Mouse (Mus musculus): ENCODE data around the gene Lrrn2. TPM values are rescaled to one million over a fixed set of nuclear protein-coding genes. Genes with fewer than 3 reads are reported as not detected.

The Lrrn2 gene
- total RNA-seq (2021) = 1 to 10 TPM; 6.9 to 7.4 TPM
- long read RNA-seq, experiment 1, transcript Lrrn2-201 (2 exons, 3,428 nt) = major isoform, 20 of 23 reads
- long read RNA-seq, experiment 1, partial matches to known transcripts = 0 of 23 reads
- long read RNA-seq, experiment 1, other reads (novel, unspliced or antisense) = 3 of 23 reads
- long read RNA-seq, experiment 2, transcript Lrrn2-201 (2 exons, 3,428 nt) = major isoform, 23 of 27 reads
- long read RNA-seq, experiment 2, partial matches to known transcripts = 3 of 27 reads
- long read RNA-seq, experiment 2, other reads (novel, unspliced or antisense) = 1 of 27 reads

GRCm38 (mm10) chr1:132880161-132881005, at the start of gene Lrrn2:
TSS of gene Lrrn2 (plus strand) at chr1:132880273.
- peak; percentile 38 to 46 for DNase-seq (ENCODE audit: low spot score in 2 of 2)

- DNase-seq (ENCODE audit: low spot score in 2 of 2) = no peak
These were observed 48.1 kb upstream of the Lrrn2 start for GRCm38 (mm10) chr1:132831963-132832362.

GRCm38 (mm10) chr1:132834037-132834436, 46.0 kb upstream of the Lrrn2 start:
- no peak for DNase-seq (ENCODE audit: low spot score in 2 of 2)

GRCm38 (mm10) chr1:132836895-132837294, 43.2 kb upstream of the Lrrn2 start:
- DNase-seq (ENCODE audit: low spot score in 2 of 2) = no peak

GRCm38 (mm10) chr1:132837691-132838090, 42.4 kb upstream of the Lrrn2 start:
- no peak for DNase-seq (ENCODE audit: low spot score in 2 of 2)

GRCm38 (mm10) chr1:132838371-132838770, 41.7 kb upstream of the Lrrn2 start:
- DNase-seq (ENCODE audit: low spot score in 2 of 2) = no peak

GRCm38 (mm10) chr1:132843612-132844011, 36.5 kb upstream of the Lrrn2 start:
- DNase-seq (ENCODE audit: low spot score in 2 of 2) = no peak

GRCm38 (mm10) chr1:132844088-132844804, 35.8 kb upstream of the Lrrn2 start:
- DNase-seq (ENCODE audit: low spot score in 2 of 2) = peak in 1 of 2 experiments; percentile 54

GRCm38 (mm10) chr1:132845766-132846165, 34.3 kb upstream of the Lrrn2 start:
- DNase-seq (ENCODE audit: low spot score in 2 of 2) = no peak

- no peak for DNase-seq (ENCODE audit: low spot score in 2 of 2)
These were observed 29.3 kb upstream of the Lrrn2 start for GRCm38 (mm10) chr1:132850809-132851208.

GRCm38 (mm10) chr1:132851296-132851695, 28.8 kb upstream of the Lrrn2 start:
- DNase-seq (ENCODE audit: low spot score in 2 of 2) = no peak

GRCm38 (mm10) chr1:132851771-132852170, 28.3 kb upstream of the Lrrn2 start:
- DNase-seq (ENCODE audit: low spot score in 2 of 2) = peak in 1 of 2 experiments; percentile 23

- DNase-seq (ENCODE audit: low spot score in 2 of 2) = peak in 1 of 2 experiments; percentile 52
These were observed 26.8 kb upstream of the Lrrn2 start for GRCm38 (mm10) chr1:132853312-132853711.

GRCm38 (mm10) chr1:132858516-132859383, 21.3 kb upstream of the Lrrn2 start:
- DNase-seq (ENCODE audit: low spot score in 2 of 2) = no peak

GRCm38 (mm10) chr1:132864220-132864619, 15.9 kb upstream of the Lrrn2 start:
- DNase-seq (ENCODE audit: low spot score in 2 of 2) = no peak

GRCm38 (mm10) chr1:132865585-132865984, 14.5 kb upstream of the Lrrn2 start:
- no peak for DNase-seq (ENCODE audit: low spot score in 2 of 2)

GRCm38 (mm10) chr1:132870327-132870726, 9.7 kb upstream of the Lrrn2 start:
- no peak for DNase-seq (ENCODE audit: low spot score in 2 of 2)

- DNase-seq (ENCODE audit: low spot score in 2 of 2) = no peak
These were observed 992 bp upstream of the Lrrn2 start for GRCm38 (mm10) chr1:132878951-132879610.

GRCm38 (mm10) chr1:132879801-132880160, 292 bp upstream of the Lrrn2 start:
- DNase-seq (ENCODE audit: low spot score in 2 of 2) = no peak
